In the genomic region with DNA sequence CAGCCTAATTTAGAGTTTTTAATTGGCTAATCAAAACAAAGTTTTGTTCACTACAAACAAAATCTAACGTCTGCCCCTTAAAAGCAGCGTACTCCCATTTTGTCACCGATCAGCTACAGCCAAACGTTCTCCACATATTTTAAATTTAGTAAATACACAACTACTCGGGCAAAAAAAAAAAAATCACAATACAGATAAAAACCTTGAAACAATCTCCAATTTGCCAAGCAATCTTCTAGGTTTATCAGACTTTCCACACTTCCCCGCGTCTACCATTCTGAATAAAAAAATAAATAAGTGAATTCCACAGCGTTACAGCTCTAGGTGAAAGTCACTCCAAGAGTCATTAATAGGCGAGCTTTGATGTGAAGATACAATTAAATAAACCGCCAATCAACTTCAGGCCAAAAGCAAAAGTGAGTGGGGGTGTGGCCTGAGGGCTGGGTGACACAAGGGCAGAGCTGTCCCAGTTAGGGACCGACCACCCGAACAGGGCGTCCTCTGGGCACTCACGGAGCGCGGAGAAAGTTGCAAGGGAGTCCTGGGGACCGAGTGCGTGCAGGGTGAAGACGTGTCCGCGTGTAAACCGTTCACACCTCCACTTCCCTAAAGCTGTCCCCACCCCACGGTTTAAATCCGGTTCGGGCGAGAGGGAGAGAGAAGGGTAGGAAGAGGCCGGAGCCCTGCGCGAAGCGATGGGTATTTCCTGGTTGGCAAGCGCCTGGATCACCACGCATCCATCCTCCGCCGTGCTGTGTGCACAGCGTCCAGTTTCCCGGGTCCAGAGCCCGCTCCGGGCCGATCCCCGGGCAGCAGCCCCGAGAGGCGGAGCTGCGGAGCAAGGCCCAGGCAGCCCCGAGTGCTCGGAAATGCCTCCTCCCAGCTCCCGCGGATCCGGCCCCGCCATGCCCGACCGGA, we compare ENCODE assay signal across 8 mouse cellular contexts. TPM values are rescaled to one million over a fixed set of nuclear protein-coding genes. Genes with fewer than 3 reads are reported as not detected.
DNase-seq lines count a peak whose midpoint lies in the region; ATAC-seq and TF ChIP-seq lines count a peak whose summit lies in the region.

No protein-coding gene starts in this region.

- TF ChIP-seq EP300 in stomach, postnatal 0 days (optimal IDR thresholded peaks at IDR 0.05) = no peak

- no peaks in the 10 kb centered on the region for H3K9me3 ChIP-seq in erythroblast, embryonic 14.5 days (ENCODE audit: control insufficient read depth, low read length)
- H3K9me3 ChIP-seq in heart, embryonic 12.5 days (replicated peaks) = no peaks in the 10 kb centered on the region
- H3K9me3 ChIP-seq in kidney, postnatal 0 days (replicated peaks; ENCODE audit: low read length) = no peaks in the 10 kb centered on the region
- no peaks in the 10 kb centered on the region for H3K9me3 ChIP-seq in liver, embryonic 12.5 days (replicated peaks)
- no peaks in the 10 kb centered on the region for H3K9me3 ChIP-seq in stomach, postnatal 0 days (ENCODE audit: control insufficient read depth, low read length)

- H3K27me3 ChIP-seq in erythroblast, embryonic 14.5 days (ENCODE audit: control insufficient read depth) = peaks cover 7% of the 10 kb centered on the region; the same call in 1 of the 2 replicates
- peaks cover 6% of the 10 kb centered on the region; the same call in 1 of the 2 replicates for H3K27me3 ChIP-seq in heart, embryonic 12.5 days (replicated peaks)
- no peaks in the 10 kb centered on the region for H3K27me3 ChIP-seq in kidney, postnatal 0 days (ENCODE audit: insufficient read depth, low read length)
- H3K27me3 ChIP-seq in liver, embryonic 12.5 days (replicated peaks) = no peaks in the 10 kb centered on the region
- no peaks in the 10 kb centered on the region for H3K27me3 ChIP-seq in stomach, postnatal 0 days (ENCODE audit: control insufficient read depth, insufficient read depth, low read length)

- H3K4me1 ChIP-seq in erythroblast, embryonic 14.5 days (ENCODE audit: control insufficient read depth) = peaks cover 42% of the 10 kb centered on the region
- peaks cover 41% of the 10 kb centered on the region for H3K4me1 ChIP-seq in heart, embryonic 12.5 days (replicated peaks)
- H3K4me1 ChIP-seq in kidney, postnatal 0 days (replicated peaks; ENCODE audit: insufficient read depth, low read length) = peaks cover 31% of the 10 kb centered on the region
- H3K4me1 ChIP-seq in liver, embryonic 12.5 days = peaks cover 54% of the 10 kb centered on the region
- no peaks in the 10 kb centered on the region for H3K4me1 ChIP-seq in stomach, postnatal 0 days (replicated peaks; ENCODE audit: control insufficient read depth, insufficient read depth)

- peaks cover 4% of the 10 kb centered on the region for H3K36me3 ChIP-seq in erythroblast, embryonic 14.5 days (ENCODE audit: control insufficient read depth)
- H3K36me3 ChIP-seq in heart, embryonic 12.5 days = 0 out of 2 replicates have a peak, but pooled peaks cover 2% of the 10 kb centered on the region
- no peaks in the 10 kb centered on the region for H3K36me3 ChIP-seq in kidney, postnatal 0 days (ENCODE audit: insufficient read depth, low read length)
- peaks cover 4% of the 10 kb centered on the region; the same call in 1 of the 2 replicates for H3K36me3 ChIP-seq in liver, embryonic 12.5 days
- H3K36me3 ChIP-seq in stomach, postnatal 0 days (ENCODE audit: control insufficient read depth, insufficient read depth, low read length) = no peaks in the 10 kb centered on the region

- peak; percentile 21; the same call in 1 of the 2 replicates for TF ChIP-seq POLR2A in brain, embryonic 14.5 days (IDR thresholded peaks at IDR 0.05; ENCODE audit: borderline replicate concordance, extremely low read depth, insufficient read depth, insufficient read length, poor library complexity, severe bottlenecking)

- peak; percentile 59 for ATAC-seq in CD4-positive, CD25-positive, alpha-beta regulatory T cell, adult 4 months
- ATAC-seq in heart, embryonic 12.5 days (ENCODE audit: insufficient number of reproducible peaks, low FRiP score) = peak; percentile 89
- peak; percentile 85 for ATAC-seq in kidney, postnatal 0 days (replicated peaks; ENCODE audit: low FRiP score, low read depth)
- peak; percentile 84 for ATAC-seq in liver, embryonic 12.5 days
- ATAC-seq in stomach, postnatal 0 days (ENCODE audit: low FRiP score, low TSS enrichment) = peak; percentile 85

- H3K27ac ChIP-seq in heart, embryonic 12.5 days (ENCODE audit: poor library complexity, severe bottlenecking) = peak overlapping the region; percentile 98
- H3K27ac ChIP-seq in kidney, postnatal 0 days = peak overlapping the region; percentile 100
- H3K27ac ChIP-seq in liver, embryonic 12.5 days = peak overlapping the region; percentile 97
- H3K27ac ChIP-seq in stomach, postnatal 0 days (replicated peaks) = peak overlapping the region; percentile 100

- H3K4me3 ChIP-seq in erythroblast, embryonic 14.5 days (replicated peaks) = peak overlapping the region; percentile 95
- peak overlapping the region; percentile 88 for H3K4me3 ChIP-seq in heart, embryonic 12.5 days
- H3K4me3 ChIP-seq in kidney, postnatal 0 days (replicated peaks; ENCODE audit: low read depth, low read length) = peak overlapping the region; percentile 92
- H3K4me3 ChIP-seq in liver, embryonic 12.5 days = peak overlapping the region; percentile 99
- H3K4me3 ChIP-seq in stomach, postnatal 0 days (ENCODE audit: low read depth, low read length) = peak overlapping the region; percentile 92

- H3K4me2 ChIP-seq in heart, embryonic 12.5 days = peak overlapping the region; percentile 72
- H3K4me2 ChIP-seq in kidney, postnatal 0 days (ENCODE audit: low read length) = peak overlapping the region; percentile 82
- H3K4me2 ChIP-seq in liver, embryonic 12.5 days = peak overlapping the region; percentile 85
- H3K4me2 ChIP-seq in stomach, postnatal 0 days (replicated peaks; ENCODE audit: low read depth) = peak overlapping the region; percentile 68

- DNase-seq in brain, embryonic 14.5 days (ENCODE audit: low read depth) = peak; percentile 70
- peak; percentile 71 for DNase-seq in kidney, postnatal 0 days (ENCODE audit: low spot score)
- DNase-seq in naive thymus-derived CD4-positive, alpha-beta T cell, adult 2 months (ENCODE audit: low read depth) = peak; percentile 75
- peak; percentile 84 for DNase-seq in stomach, postnatal 0 days (ENCODE audit: low spot score)

- 4% methylated on average over 51 of the region's 51 CpGs for WGBS in heart, embryonic 12.5 days
- WGBS in kidney, postnatal 0 days = 3% methylated on average over 42 of the region's 51 CpGs
- 4% methylated on average over 51 of the region's 51 CpGs for WGBS in liver, embryonic 12.5 days (ENCODE audit: insufficient replicate concordance)
- 3% methylated on average over 48 of the region's 51 CpGs for WGBS in stomach, postnatal 0 days

- no peak for TF ChIP-seq CTCF in brain, embryonic 14.5 days (IDR thresholded peaks at IDR 0.05; ENCODE audit: borderline replicate concordance, extremely low read depth, insufficient read depth, insufficient read length)
- TF ChIP-seq CTCF in kidney, postnatal 0 days (IDR thresholded peaks at IDR 0.05; ENCODE audit: low read depth) = no peak
- peak; percentile 41; the same call in 1 of the 2 replicates for TF ChIP-seq CTCF in stomach, postnatal 0 days (IDR thresholded peaks at IDR 0.05; ENCODE audit: low read depth)

- H3K9ac ChIP-seq in heart, embryonic 12.5 days = peak overlapping the region; percentile 97
- peak overlapping the region; percentile 99 for H3K9ac ChIP-seq in kidney, postnatal 0 days (ENCODE audit: low read depth, low read length)
- H3K9ac ChIP-seq in liver, embryonic 12.5 days = peak overlapping the region; percentile 96
- peak overlapping the region; percentile 99 for H3K9ac ChIP-seq in stomach, postnatal 0 days (ENCODE audit: low read length)

RNA-seq across cellular contexts. Expression of gene Tm9sf3, which starts 0.8 kb away (rescaled TPM):
- 10 to 100 TPM; 14.2 to 34.8 TPM for polyA plus RNA-seq in CD4-positive, CD25-positive, alpha-beta regulatory T cell, adult 4 months (2017; shearing (Covaris generic))
- 95.4 and 105 TPM in 2 replicates for polyA plus RNA-seq in brain, embryonic 14.5 days (2012; rRNA removed)
- 0.23 and 0.39 TPM in 2 replicates for polyA plus RNA-seq in erythroblast, embryonic 14.5 days (2012)
- 140 and 142 TPM in 2 replicates for polyA plus RNA-seq in heart, embryonic 12.5 days (2016; fragmentation: Nextera tagmentation; extraction: Ambion mirVana)
- 135 and 138 TPM in 2 replicates for polyA plus RNA-seq in kidney, postnatal 0 days (2015; fragmentation: Nextera tagmentation; extraction: Ambion mirVana)
- 93.0 and 98.7 TPM in 2 replicates for polyA plus RNA-seq in liver, embryonic 12.5 days (2016; fragmentation: Nextera tagmentation; extraction: Ambion mirVana)
- polyA plus RNA-seq in stomach, postnatal 0 days (2015; fragmentation: Nextera tagmentation; extraction: Ambion mirVana) = 138 and 143 TPM in 2 replicates

RNA-seq across cellular contexts. Expression of gene Tll2, which starts 56.3 kb away (rescaled TPM):
- polyA plus RNA-seq in CD4-positive, CD25-positive, alpha-beta regulatory T cell, adult 4 months (2017; shearing (Covaris generic)) = not detected
- 1.7 and 1.8 TPM in 2 replicates for polyA plus RNA-seq in brain, embryonic 14.5 days (2012; rRNA removed)
- polyA plus RNA-seq in erythroblast, embryonic 14.5 days (2012) = not detected in 2 replicates
- 0.05 TPM in 1 of 2 replicates, not detected in the other for polyA plus RNA-seq in heart, embryonic 12.5 days (2016; fragmentation: Nextera tagmentation; extraction: Ambion mirVana)
- polyA plus RNA-seq in kidney, postnatal 0 days (2015; fragmentation: Nextera tagmentation; extraction: Ambion mirVana) = not detected in 2 replicates
- polyA plus RNA-seq in liver, embryonic 12.5 days (2016; fragmentation: Nextera tagmentation; extraction: Ambion mirVana) = not detected in 2 replicates
- 0.06 and 0.27 TPM in 2 replicates for polyA plus RNA-seq in stomach, postnatal 0 days (2015; fragmentation: Nextera tagmentation; extraction: Ambion mirVana)

Comparison
In these comparisons a context has a peak if more than half of its experiments do, and no peak if none do; other contexts are left out.
1. Peak in every context shown above with its lines: DNase-seq, ATAC-seq, H3K4me3 ChIP-seq and H3K27ac ChIP-seq.
2. RNA of gene Tm9sf3, which starts 0.8 kb away (polyA plus RNA-seq): 140 to 142 TPM in heart, embryonic 12.5 days, 138 to 143 TPM in stomach, postnatal 0 days, 135 to 138 TPM in kidney, postnatal 0 days, 95.4 to 105 TPM in brain, embryonic 14.5 days, 93.0 to 98.7 TPM in liver, embryonic 12.5 days and 14.2 to 34.8 TPM in CD4-positive, CD25-positive, alpha-beta regulatory T cell, adult 4 months; 0.23 to 0.39 TPM in erythroblast, embryonic 14.5 days; every median in the first group is over 10 times any median in the second.